ENCODE assay signal across 19 mouse cellular contexts in the genomic region with DNA sequence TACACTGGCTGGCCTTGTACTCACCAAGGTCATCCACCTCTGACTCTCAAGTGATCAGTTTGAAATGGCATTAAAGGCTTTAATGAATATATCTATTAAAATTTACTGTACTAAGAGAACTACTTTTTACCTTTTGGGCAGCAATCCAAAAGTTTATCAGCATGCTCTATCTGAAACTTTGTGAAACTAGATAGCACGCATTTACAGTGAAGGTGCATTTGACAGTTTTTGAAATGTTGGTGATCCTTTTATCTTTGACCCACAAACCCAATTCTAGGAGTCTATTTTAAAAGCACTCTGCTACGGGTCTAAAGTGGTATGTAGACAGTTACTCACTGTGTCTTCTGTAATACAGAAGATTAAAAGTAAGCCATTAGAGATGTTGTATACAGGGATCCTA.
"Had no signal": no experiment of that assay in that cellular context is flagged by ENCODE, and none has a peak within 500 bp of the region (broad histone marks: within the 10 kb centered on the region; RNA-seq: fewer than 3 reads in every experiment).

No protein-coding gene starts in this region.

- H3K36me3 ChIP-seq: liver, embryonic 13.5 days; liver, embryonic 15.5 days; lung, embryonic 15.5 days; midbrain, embryonic 15.5 days; stomach, embryonic 15.5 days had no signal

- ATAC-seq: liver, postnatal 0 days; lung, postnatal 0 days; midbrain, embryonic 13.5 days; midbrain, embryonic 15.5 days had no signal

- H3K9me3 ChIP-seq: liver, embryonic 13.5 days; liver, embryonic 15.5 days; lung, embryonic 15.5 days; midbrain, embryonic 15.5 days; stomach, embryonic 15.5 days had no signal

- H3K4me1 ChIP-seq: liver, embryonic 15.5 days had no signal

- H3K27ac ChIP-seq: liver, embryonic 13.5 days; liver, embryonic 15.5 days; lung, embryonic 15.5 days; macrophage; midbrain, embryonic 13.5 days; midbrain, embryonic 15.5 days; neural tube, embryonic 12.5 days; stomach, embryonic 15.5 days; stomach, postnatal 0 days had no signal

- DNase-seq: liver, embryonic 13.5 days; liver, postnatal 0 days; lung, adult 2 months; lung, postnatal 14 days; lung, postnatal 36 days; right cerebral cortex, postnatal 14 days; thymus, adult 18-20 months; thymus, postnatal 25 days had no signal

- H3K9ac ChIP-seq: liver, embryonic 13.5 days; liver, embryonic 15.5 days; liver, postnatal 0 days; lung, embryonic 15.5 days; midbrain, embryonic 13.5 days; midbrain, embryonic 15.5 days; neural tube, embryonic 12.5 days; stomach, embryonic 15.5 days had no signal

- H3K4me2 ChIP-seq: liver, embryonic 13.5 days; liver, embryonic 15.5 days; lung, embryonic 15.5 days; midbrain, embryonic 11.5 days; midbrain, embryonic 13.5 days; midbrain, embryonic 15.5 days; neural tube, embryonic 12.5 days; stomach, embryonic 15.5 days had no signal

- H3K27me3 ChIP-seq: liver, embryonic 13.5 days; liver, embryonic 15.5 days; lung, embryonic 15.5 days; megakaryocyte, embryonic 14.5 days; midbrain, embryonic 13.5 days; midbrain, embryonic 15.5 days; neural tube, embryonic 12.5 days; stomach, embryonic 15.5 days had no signal

- H3K4me3 ChIP-seq: liver, embryonic 13.5 days; liver, embryonic 15.5 days; lung, embryonic 15.5 days; megakaryocyte, embryonic 14.5 days; midbrain, embryonic 13.5 days; midbrain, embryonic 15.5 days; neural tube, embryonic 12.5 days; stomach, embryonic 15.5 days had no signal
